Mouse (Mus musculus) brain, embryonic 14.5 days (tissue): ENCODE measurements at regions not wholly inside any gene's neighbourhood (a gene's known extent, or its start where the extent isn't known, plus 50 kb on each side); places are given as distances from the start of the nearest gene placed in this dataset.

Source experiments
- CTCF ChIP-seq: fragments of 200-500 bp; IDR thresholded peaks from 2 replicates; pipeline ENCODE4 v1.5.1; 2012; ENCODE audit warnings: inconsistent platforms, mild to moderate bottlenecking, moderate library complexity, borderline replicate concordance; ENCODE audit not compliant: insufficient read depth, insufficient read length; ENCODE audit errors: extremely low read depth
- POLR2A ChIP-seq: fragments of 200-500 bp; IDR thresholded peaks from 2 replicates; pipeline ENCODE4 v1.6.1; 2012; ENCODE audit warnings: mild to moderate bottlenecking, inconsistent platforms, borderline replicate concordance; ENCODE audit not compliant: poor library complexity, insufficient read depth, insufficient read length, severe bottlenecking; ENCODE audit errors: extremely low read depth

GRCm38 (mm10) chr13:101994779-101995178 is 226.8 kb upstream of the Pik3r1 start:
- TF ChIP-seq CTCF (no peak), POLR2A (no peak)
